Mouse (Mus musculus): ENCODE data around the gene 2510002D24Rik. TPM values are rescaled to one million over a fixed set of nuclear protein-coding genes. Genes with fewer than 3 reads are reported as not detected.

2510002D24Rik gene
- 41.2 and 58.1 TPM in 2 replicates for total RNA-seq (2017)

DNA sequence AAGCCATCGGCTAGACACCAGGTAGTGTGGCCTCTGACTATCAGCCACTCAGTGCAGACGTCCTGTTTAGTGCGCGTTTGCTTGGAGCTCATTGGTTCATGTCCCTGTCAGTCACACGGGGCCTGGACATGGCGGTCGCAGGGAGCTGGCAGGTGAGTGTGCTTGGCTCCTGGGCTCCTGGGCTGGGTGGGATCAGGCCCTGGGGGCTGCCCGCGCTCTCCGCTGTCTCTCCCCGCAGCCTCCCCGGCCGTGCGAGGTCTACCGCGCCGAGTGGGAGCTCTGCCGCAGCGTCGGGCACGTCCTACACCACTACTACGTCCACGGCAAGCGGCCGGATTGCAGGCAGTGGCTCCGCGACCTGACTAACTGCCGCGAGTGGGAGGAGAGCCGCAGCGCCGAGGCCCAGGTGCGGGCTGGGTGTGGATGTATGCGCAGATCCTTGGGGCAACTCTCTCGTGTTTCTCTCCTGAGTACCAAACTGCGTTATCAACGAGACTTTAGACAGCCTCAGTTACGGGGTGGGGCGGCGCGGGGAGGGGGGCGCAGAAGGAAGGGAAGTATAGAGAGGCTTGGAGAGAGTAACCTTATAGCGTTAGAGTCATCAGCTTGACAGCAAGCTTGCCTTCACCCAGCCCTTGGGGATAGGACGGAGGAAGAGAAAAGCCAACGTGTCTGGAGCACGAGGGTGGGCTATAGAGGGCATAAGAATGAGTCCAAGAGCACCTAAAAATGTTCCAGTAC is at the start of gene 2510002D24Rik, which contains the start of gene Gm28539:
TSS of gene 2510002D24Rik (plus strand) at position 111 of the 741 bp plus-strand sequence.
TSS of gene Gm28539 (plus strand) at position 117 of the 741 bp plus-strand sequence.
- ATAC-seq (ENCODE audit: extremely low read depth, insufficient number of reproducible peaks, low FRiP score, poor library complexity, severe bottlenecking), result peak; percentile 98

DNA sequence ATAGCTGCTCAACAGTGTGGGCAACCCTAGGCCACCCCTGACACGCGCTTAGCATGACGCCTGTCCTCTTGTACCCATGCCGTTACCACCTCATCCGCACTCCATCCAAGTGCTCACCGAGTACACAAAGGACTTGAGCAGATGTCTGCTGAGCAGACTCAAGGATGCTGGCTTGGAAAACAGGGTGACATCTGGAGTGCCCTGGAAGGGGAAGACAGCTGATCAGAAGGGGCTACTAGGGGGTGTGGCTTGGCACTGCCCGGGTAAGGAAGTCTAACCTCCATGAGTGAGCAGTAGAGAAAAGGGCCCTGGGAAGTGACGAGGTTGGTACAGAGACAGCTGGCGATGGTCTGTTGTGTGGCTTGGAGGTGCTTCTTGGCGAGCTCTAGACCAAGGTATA is 49.7 kb upstream of the 2510002D24Rik start:
- ATAC-seq (ENCODE audit: extremely low read depth, insufficient number of reproducible peaks, low FRiP score, poor library complexity, severe bottlenecking), result no peak

GRCm38 (mm10) chr16:18788627-18789406 is 47.6 kb upstream of the 2510002D24Rik start:
- ATAC-seq (ENCODE audit: extremely low read depth, insufficient number of reproducible peaks, low FRiP score, poor library complexity, severe bottlenecking), result no peak

GRCm38 (mm10) chr16:18795223-18795899 is 41.0 kb upstream of the 2510002D24Rik start:
- no peak for ATAC-seq (ENCODE audit: extremely low read depth, insufficient number of reproducible peaks, low FRiP score, poor library complexity, severe bottlenecking)

DNA sequence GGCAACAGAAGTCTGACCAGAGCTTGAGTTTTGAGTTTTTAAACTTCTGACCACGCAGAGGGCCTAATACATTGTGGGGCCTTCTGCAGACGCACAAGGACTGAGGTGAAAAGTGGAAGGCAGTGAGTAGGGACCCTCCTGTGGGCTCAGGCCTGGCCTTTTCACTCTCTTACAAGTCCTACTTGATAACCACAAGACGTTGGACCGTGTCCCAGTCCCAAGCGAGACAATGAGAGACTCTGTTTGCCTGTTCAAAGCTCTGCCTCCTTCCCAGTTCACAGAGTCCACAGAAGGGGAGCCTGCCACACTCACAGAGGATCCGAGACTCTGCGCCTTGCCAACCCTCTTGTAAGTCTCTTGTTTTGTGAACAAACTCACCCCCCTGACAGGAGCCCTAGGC is 39.7 kb upstream of the 2510002D24Rik start:
- no peak for ATAC-seq (ENCODE audit: extremely low read depth, insufficient number of reproducible peaks, low FRiP score, poor library complexity, severe bottlenecking)

DNA sequence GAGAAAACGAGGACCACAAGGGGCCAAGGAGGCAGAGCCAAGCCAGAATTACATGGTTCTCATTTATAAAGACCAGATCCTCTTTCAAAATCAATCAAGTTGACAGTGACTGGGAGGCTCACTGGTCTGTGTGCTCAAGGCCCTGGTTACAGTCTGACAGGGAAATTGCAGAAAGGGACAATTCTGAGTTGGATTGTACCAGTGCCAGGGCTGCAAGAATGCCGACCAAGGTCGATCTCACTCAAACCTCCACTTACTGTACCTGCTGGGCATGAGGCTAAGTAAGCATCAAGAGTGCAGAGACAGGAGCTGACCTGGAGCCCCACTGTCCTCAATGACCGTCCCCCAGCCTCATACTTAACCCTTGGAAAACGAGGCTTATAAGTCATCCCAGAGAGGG is 38.2 kb upstream of the 2510002D24Rik start:
- ATAC-seq (ENCODE audit: extremely low read depth, insufficient number of reproducible peaks, low FRiP score, poor library complexity, severe bottlenecking), result no peak

DNA sequence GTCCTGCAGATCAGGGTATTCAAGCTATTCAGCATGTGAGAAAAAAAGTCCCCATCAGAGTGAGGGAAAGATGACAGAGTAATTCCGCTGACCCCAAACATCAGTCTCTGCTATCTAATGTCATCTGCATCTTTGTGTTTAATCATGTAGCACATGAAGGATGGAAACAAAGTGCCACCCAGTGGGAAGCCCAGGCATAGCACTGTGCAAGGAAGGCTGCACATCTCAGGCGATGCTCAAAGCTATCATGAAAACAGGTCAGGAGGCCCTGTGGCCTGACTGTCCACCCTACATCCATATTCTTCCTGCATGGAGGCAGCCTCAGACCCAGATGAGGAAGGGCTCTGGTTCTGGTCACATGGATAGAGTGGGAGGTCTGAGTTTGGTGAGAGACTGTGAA is 37.5 kb upstream of the 2510002D24Rik start:
- ATAC-seq (ENCODE audit: extremely low read depth, insufficient number of reproducible peaks, low FRiP score, poor library complexity, severe bottlenecking), result no peak

GRCm38 (mm10) chr16:18805746-18806145 is 30.6 kb upstream of the 2510002D24Rik start:
- no peak for ATAC-seq (ENCODE audit: extremely low read depth, insufficient number of reproducible peaks, low FRiP score, poor library complexity, severe bottlenecking)

GRCm38 (mm10) chr16:18809001-18809400 is 27.4 kb upstream of the 2510002D24Rik start:
- ATAC-seq (ENCODE audit: extremely low read depth, insufficient number of reproducible peaks, low FRiP score, poor library complexity, severe bottlenecking), result no peak

DNA sequence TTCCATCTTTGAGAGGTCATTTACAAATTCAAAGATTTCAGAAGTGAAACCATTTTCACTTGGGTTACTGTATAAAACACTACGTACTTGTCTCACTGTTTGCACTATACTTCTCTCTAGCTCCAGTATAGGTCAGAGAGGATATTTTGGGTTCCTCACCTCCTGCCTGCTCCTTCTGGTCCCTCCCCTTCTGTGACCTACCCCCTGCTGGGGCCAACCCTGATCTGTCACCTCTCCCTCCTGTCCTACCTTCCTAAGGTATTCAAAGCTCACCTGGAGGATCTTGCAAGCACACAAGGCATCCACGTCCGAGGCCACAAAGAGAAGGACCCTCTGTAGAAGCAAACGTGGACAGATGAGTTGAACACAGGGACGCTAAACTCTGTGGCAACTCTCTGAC is 25.3 kb upstream of the 2510002D24Rik start:
- no peak for ATAC-seq (ENCODE audit: extremely low read depth, insufficient number of reproducible peaks, low FRiP score, poor library complexity, severe bottlenecking)

GRCm38 (mm10) chr16:18811468-18812384 is 24.7 kb upstream of the 2510002D24Rik start, which contains the start of the genes Ufd1 and Cdc45:
Ufd1 (plus strand) TSS chr16:18811779.
Cdc45 (minus strand) TSS chr16:18811987.
- ATAC-seq (ENCODE audit: extremely low read depth, insufficient number of reproducible peaks, low FRiP score, poor library complexity, severe bottlenecking), result peak; percentile 87

GRCm38 (mm10) chr16:18812385-18812910 is 23.9 kb upstream of the 2510002D24Rik start:
- 0 out of 2 replicates have a peak, but pooled peaks have one; percentile 0 for ATAC-seq (ENCODE audit: extremely low read depth, insufficient number of reproducible peaks, low FRiP score, poor library complexity, severe bottlenecking)

- ATAC-seq (ENCODE audit: extremely low read depth, insufficient number of reproducible peaks, low FRiP score, poor library complexity, severe bottlenecking), result no peak
These were observed 14.0 kb upstream of the 2510002D24Rik start for GRCm38 (mm10) chr16:18822356-18822755.

DNA sequence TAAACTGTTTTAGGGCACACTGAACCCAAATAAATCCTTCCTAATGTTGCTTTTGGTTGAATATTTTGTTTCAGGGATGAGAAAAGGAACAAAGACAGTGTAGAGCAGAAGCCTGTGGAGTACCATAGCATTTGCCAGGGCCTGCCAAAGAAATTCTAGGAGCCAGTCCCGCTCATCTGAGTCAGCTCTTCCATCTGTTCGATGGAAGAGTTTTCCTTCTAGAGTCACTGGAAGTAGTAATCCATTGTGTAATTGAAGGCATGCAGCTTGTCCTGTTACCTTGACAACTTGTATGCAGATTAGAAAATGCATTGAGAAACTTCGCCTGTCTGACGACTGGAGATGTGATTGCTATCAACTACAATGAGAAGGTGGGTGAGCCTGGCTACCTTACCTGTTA is 13.5 kb upstream of the 2510002D24Rik start:
- ATAC-seq (ENCODE audit: extremely low read depth, insufficient number of reproducible peaks, low FRiP score, poor library complexity, severe bottlenecking), result no peak

GRCm38 (mm10) chr16:18828630-18829029 is 7.7 kb upstream of the 2510002D24Rik start:
- ATAC-seq (ENCODE audit: extremely low read depth, insufficient number of reproducible peaks, low FRiP score, poor library complexity, severe bottlenecking), result no peak

GRCm38 (mm10) chr16:18829102-18829501 is 7.3 kb upstream of the 2510002D24Rik start:
- no peak for ATAC-seq (ENCODE audit: extremely low read depth, insufficient number of reproducible peaks, low FRiP score, poor library complexity, severe bottlenecking)

DNA sequence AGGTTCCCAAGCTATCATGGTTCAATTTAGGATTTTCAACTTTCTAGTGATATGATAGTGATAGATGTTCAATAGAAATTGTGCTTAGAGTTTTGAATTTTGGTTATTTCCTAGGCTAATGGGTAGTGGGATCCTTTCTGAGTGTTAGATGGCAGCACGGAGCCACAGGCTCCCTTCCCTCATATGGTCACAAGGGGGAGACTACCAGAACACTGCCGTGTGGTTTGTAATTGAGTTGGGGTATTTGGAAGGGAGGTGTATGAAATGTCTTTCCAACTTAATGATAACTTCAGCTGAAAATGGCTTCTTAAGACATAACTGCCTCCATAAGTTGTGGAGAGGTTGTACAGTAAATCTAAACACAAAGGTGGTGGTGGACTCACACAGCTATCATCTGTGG is 2.9 kb upstream of the 2510002D24Rik start:
- ATAC-seq (ENCODE audit: extremely low read depth, insufficient number of reproducible peaks, low FRiP score, poor library complexity, severe bottlenecking), result no peak

GRCm38 (mm10) chr16:18836073-18836467 is 308 bp upstream of the 2510002D24Rik start:
- ATAC-seq (ENCODE audit: extremely low read depth, insufficient number of reproducible peaks, low FRiP score, poor library complexity, severe bottlenecking), result no peak

Data from neutrophil, adult 5-6 weeks (primary cell).